10 mouse cellular contexts compared by ENCODE assay signal in genomic region chr11:116644225-116645112, GRCm38 (mm10). TPM values are rescaled to one million over a fixed set of nuclear protein-coding genes. Genes with fewer than 3 reads are reported as not detected.
DNase-seq lines count a peak whose midpoint lies in the region; ATAC-seq and TF ChIP-seq lines count a peak whose summit lies in the region.
"Had no signal": no experiment of that assay in that cellular context is flagged by ENCODE, and none has a peak within 500 bp of the region (broad histone marks: within the 10 kb centered on the region; RNA-seq: fewer than 3 reads in every experiment).

No protein-coding gene starts in this region.

- intact Hi-C loops in left cerebral cortex, postnatal 4 days (cut with DNase I) = no loop called here

- no peak for DNase-seq in intestine, embryonic 14.5 days (ENCODE audit: low spot score)
- no peak for DNase-seq in frontal cortex, postnatal 36 days (ENCODE audit: low spot score in 2 of 2)
- no peak for DNase-seq in thymus, postnatal 36 days
- no peak for DNase-seq in left cerebral cortex, postnatal 4 days
- DNase-seq: retina, postnatal 1 day had no signal

- no peaks in the 10 kb centered on the region for H3K9me3 ChIP-seq in intestine, embryonic 14.5 days (ENCODE audit: control insufficient read depth, low read length)
- H3K9me3 ChIP-seq in intestine, postnatal 0 days (ENCODE audit: control insufficient read depth) = no peaks in the 10 kb centered on the region
- H3K9me3 ChIP-seq in embryonic facial prominence, embryonic 12.5 days = no peaks in the 10 kb centered on the region
- no peaks in the 10 kb centered on the region; the same call in 1 of the 2 replicates for H3K9me3 ChIP-seq in heart, embryonic 16.5 days (replicated peaks; ENCODE audit: control insufficient read depth, low read length)
- H3K9me3 ChIP-seq in midbrain, embryonic 12.5 days = no peaks in the 10 kb centered on the region

- H3K9ac ChIP-seq in intestine, embryonic 14.5 days (ENCODE audit: low read length) = no peak overlapping the region
- no peak overlapping the region for H3K9ac ChIP-seq in intestine, postnatal 0 days (ENCODE audit: low read depth, low read length)
- no peak overlapping the region for H3K9ac ChIP-seq in embryonic facial prominence, embryonic 12.5 days
- no peak overlapping the region for H3K9ac ChIP-seq in heart, embryonic 16.5 days (ENCODE audit: low read length)
- peak overlapping the region; percentile 35; the same call in 1 of the 2 replicates for H3K9ac ChIP-seq in midbrain, embryonic 12.5 days (replicated peaks)

- 46% methylated on average over 21 of the region's 21 CpGs for WGBS in intestine, embryonic 14.5 days
- WGBS in intestine, postnatal 0 days = 60% methylated on average over 21 of the region's 21 CpGs
- 37% methylated on average over 21 of the region's 21 CpGs for WGBS in embryonic facial prominence, embryonic 12.5 days
- WGBS in heart, embryonic 16.5 days = 54% methylated on average over 21 of the region's 21 CpGs
- 44% methylated on average over 21 of the region's 21 CpGs for WGBS in midbrain, embryonic 12.5 days

- no peaks in the 10 kb centered on the region for H3K27me3 ChIP-seq in intestine, embryonic 14.5 days (replicated peaks; ENCODE audit: control insufficient read depth, insufficient read depth, low read length)
- H3K27me3 ChIP-seq in intestine, postnatal 0 days (replicated peaks; ENCODE audit: control insufficient read depth, insufficient read depth, low read length) = peaks cover 3% of the 10 kb centered on the region; the same call in 1 of the 2 replicates
- 0 out of 2 replicates have a peak, but pooled peaks cover 4% of the 10 kb centered on the region for H3K27me3 ChIP-seq in embryonic facial prominence, embryonic 12.5 days
- H3K27me3 ChIP-seq in heart, embryonic 16.5 days (ENCODE audit: control insufficient read depth, insufficient read depth, low read length) = peaks cover 3% of the 10 kb centered on the region; the same call in 1 of the 2 replicates
- H3K27me3 ChIP-seq in midbrain, embryonic 12.5 days = peaks cover 29% of the 10 kb centered on the region

- no peaks in the 10 kb centered on the region for H3K36me3 ChIP-seq in intestine, embryonic 14.5 days (ENCODE audit: control insufficient read depth, insufficient read depth, low read length)
- no peaks in the 10 kb centered on the region for H3K36me3 ChIP-seq in intestine, postnatal 0 days (ENCODE audit: control insufficient read depth, insufficient read depth)
- no peaks in the 10 kb centered on the region for H3K36me3 ChIP-seq in embryonic facial prominence, embryonic 12.5 days
- no peaks in the 10 kb centered on the region for H3K36me3 ChIP-seq in heart, embryonic 16.5 days (ENCODE audit: control insufficient read depth, insufficient read depth)
- H3K36me3 ChIP-seq in midbrain, embryonic 12.5 days = no peaks in the 10 kb centered on the region

- no peak overlapping the region for H3K4me3 ChIP-seq in intestine, embryonic 14.5 days (ENCODE audit: low read depth, low read length)
- no peak overlapping the region for H3K4me3 ChIP-seq in intestine, postnatal 0 days (ENCODE audit: low read depth, low read length)
- no peak overlapping the region for H3K4me3 ChIP-seq in embryonic facial prominence, embryonic 12.5 days
- H3K4me3 ChIP-seq in heart, embryonic 16.5 days (ENCODE audit: low read length) = no peak overlapping the region
- H3K4me3 ChIP-seq in midbrain, embryonic 12.5 days = no peak overlapping the region

- peaks cover 35% of the 10 kb centered on the region for H3K4me1 ChIP-seq in intestine, embryonic 14.5 days (replicated peaks; ENCODE audit: control insufficient read depth, insufficient read depth, low read length)
- 0 out of 2 replicates have a peak, but pooled peaks cover 2% of the 10 kb centered on the region for H3K4me1 ChIP-seq in intestine, postnatal 0 days (replicated peaks; ENCODE audit: control insufficient read depth, insufficient read depth, low read length)
- H3K4me1 ChIP-seq in embryonic facial prominence, embryonic 12.5 days = peaks cover 55% of the 10 kb centered on the region
- H3K4me1 ChIP-seq in heart, embryonic 16.5 days (ENCODE audit: control insufficient read depth, insufficient read depth, low read length) = peaks cover 6% of the 10 kb centered on the region
- H3K4me1 ChIP-seq in midbrain, embryonic 12.5 days = peaks cover 14% of the 10 kb centered on the region

- H3K4me2 ChIP-seq in intestine, embryonic 14.5 days (ENCODE audit: low read length) = peak overlapping the region; percentile 39; the same call in 1 of the 2 replicates
- no peak overlapping the region for H3K4me2 ChIP-seq in intestine, postnatal 0 days (replicated peaks; ENCODE audit: low read depth)
- H3K4me2 ChIP-seq in embryonic facial prominence, embryonic 12.5 days (replicated peaks) = peak overlapping the region; percentile 51; the same call in 1 of the 2 replicates
- H3K4me2 ChIP-seq in heart, embryonic 16.5 days (ENCODE audit: low read depth, low read length) = no peak overlapping the region
- H3K4me2 ChIP-seq in midbrain, embryonic 12.5 days (replicated peaks) = peak overlapping the region; percentile 54

- TF ChIP-seq CTCF in intestine, postnatal 0 days (IDR thresholded peaks at IDR 0.05; ENCODE audit: low read depth) = no peak

- no peak for ATAC-seq in intestine, embryonic 14.5 days (replicated peaks; ENCODE audit: low FRiP score, low TSS enrichment, low read depth)
- ATAC-seq in intestine, postnatal 0 days = no peak
- ATAC-seq in embryonic facial prominence, embryonic 12.5 days (ENCODE audit: insufficient number of reproducible peaks, insufficient read depth, low FRiP score, low TSS enrichment) = no peak
- no peak for ATAC-seq in heart, embryonic 16.5 days (replicated peaks; ENCODE audit: extremely low read depth, insufficient read depth, low FRiP score)
- no peak for ATAC-seq in midbrain, embryonic 12.5 days (ENCODE audit: low FRiP score, low read depth)

- H3K27ac ChIP-seq in intestine, embryonic 14.5 days (ENCODE audit: low read depth) = no peak overlapping the region
- H3K27ac ChIP-seq in intestine, postnatal 0 days (ENCODE audit: low read depth, low read length) = no peak overlapping the region
- peak overlapping the region; percentile 48; the same call in 1 of the 2 replicates for H3K27ac ChIP-seq in embryonic facial prominence, embryonic 12.5 days
- 0 out of 2 replicates have a peak overlapping the region, but pooled peaks have one; percentile 2 for H3K27ac ChIP-seq in heart, embryonic 16.5 days (ENCODE audit: low read length)
- H3K27ac ChIP-seq in midbrain, embryonic 12.5 days (replicated peaks) = 0 out of 2 replicates have a peak overlapping the region, but pooled peaks have one; percentile 22

RNA-seq across cellular contexts. Expression of gene Prcd, which starts 8.9 kb away (rescaled TPM):
- polyA plus RNA-seq in intestine, embryonic 14.5 days (2014; fragmentation: Nextera tagmentation; extraction: Ambion mirVana) = 0.75 and 1.8 TPM in 2 replicates
- polyA plus RNA-seq in intestine, postnatal 0 days (2015; fragmentation: Nextera tagmentation; extraction: Ambion mirVana) = 0.84 and 1.1 TPM in 2 replicates
- 0.59 and 0.86 TPM in 2 replicates for polyA plus RNA-seq in embryonic facial prominence, embryonic 12.5 days (2016; fragmentation: Nextera tagmentation; extraction: Ambion mirVana)
- 1.7 and 2.5 TPM in 2 replicates for polyA plus RNA-seq in heart, embryonic 16.5 days (2015; fragmentation: Nextera tagmentation; extraction: Ambion mirVana)
- polyA plus RNA-seq in midbrain, embryonic 12.5 days (2016; fragmentation: Nextera tagmentation; extraction: Ambion mirVana) = 0.37 and 0.63 TPM in 2 replicates
- total RNA-seq in left cerebral cortex, postnatal 4 days (2021) = 1 to 10 TPM in 1 of 2 experiments, under 1 TPM in 1; 0.98 to 2.2 TPM

RNA-seq across cellular contexts. Expression of gene Cygb, which starts 9.6 kb away (rescaled TPM):
- 14.5 and 16.4 TPM in 2 replicates for polyA plus RNA-seq in intestine, embryonic 14.5 days (2014; fragmentation: Nextera tagmentation; extraction: Ambion mirVana)
- 17.5 and 20.2 TPM in 2 replicates for polyA plus RNA-seq in intestine, postnatal 0 days (2015; fragmentation: Nextera tagmentation; extraction: Ambion mirVana)
- 6.4 and 7.1 TPM in 2 replicates for polyA plus RNA-seq in embryonic facial prominence, embryonic 12.5 days (2016; fragmentation: Nextera tagmentation; extraction: Ambion mirVana)
- polyA plus RNA-seq in heart, embryonic 16.5 days (2015; fragmentation: Nextera tagmentation; extraction: Ambion mirVana) = 11.6 and 12.3 TPM in 2 replicates
- 2.8 and 3.5 TPM in 2 replicates for polyA plus RNA-seq in midbrain, embryonic 12.5 days (2016; fragmentation: Nextera tagmentation; extraction: Ambion mirVana)
- total RNA-seq in left cerebral cortex, postnatal 4 days (2021) = 10 to 100 TPM; 17.1 to 20.6 TPM

RNA-seq across cellular contexts. Expression of gene Rhbdf2, which starts 17.6 kb away (rescaled TPM):
- 5.7 and 5.9 TPM in 2 replicates for polyA plus RNA-seq in intestine, embryonic 14.5 days (2014; fragmentation: Nextera tagmentation; extraction: Ambion mirVana)
- 7.6 and 8.4 TPM in 2 replicates for polyA plus RNA-seq in intestine, postnatal 0 days (2015; fragmentation: Nextera tagmentation; extraction: Ambion mirVana)
- polyA plus RNA-seq in embryonic facial prominence, embryonic 12.5 days (2016; fragmentation: Nextera tagmentation; extraction: Ambion mirVana) = 4.5 and 4.7 TPM in 2 replicates
- 9.9 and 10.3 TPM in 2 replicates for polyA plus RNA-seq in heart, embryonic 16.5 days (2015; fragmentation: Nextera tagmentation; extraction: Ambion mirVana)
- polyA plus RNA-seq in midbrain, embryonic 12.5 days (2016; fragmentation: Nextera tagmentation; extraction: Ambion mirVana) = 1.1 and 1.8 TPM in 2 replicates
- total RNA-seq in left cerebral cortex, postnatal 4 days (2021) = 1 to 10 TPM in 1 of 2 experiments, under 1 TPM in 1; 0.90 to 1.5 TPM

RNA-seq across cellular contexts. Expression of gene Aanat, which starts 58.2 kb away (rescaled TPM):
- not detected in 2 replicates for polyA plus RNA-seq in intestine, embryonic 14.5 days (2014; fragmentation: Nextera tagmentation; extraction: Ambion mirVana)
- polyA plus RNA-seq in intestine, postnatal 0 days (2015; fragmentation: Nextera tagmentation; extraction: Ambion mirVana) = not detected in 2 replicates
- not detected in 2 replicates for polyA plus RNA-seq in embryonic facial prominence, embryonic 12.5 days (2016; fragmentation: Nextera tagmentation; extraction: Ambion mirVana)
- not detected in 2 replicates for polyA plus RNA-seq in heart, embryonic 16.5 days (2015; fragmentation: Nextera tagmentation; extraction: Ambion mirVana)
- 0.18 and 0.41 TPM in 2 replicates for polyA plus RNA-seq in midbrain, embryonic 12.5 days (2016; fragmentation: Nextera tagmentation; extraction: Ambion mirVana)
- total RNA-seq in left cerebral cortex, postnatal 4 days (2021) = under 1 TPM; 0.52 to 0.96 TPM
- total RNA-seq: MEL had no signal

Comparison
In these comparisons a context has a peak if more than half of its experiments do, and no peak if none do; other contexts are left out.
1. H3K4me2 ChIP-seq: peak in intestine, embryonic 14.5 days (single experiment), embryonic facial prominence, embryonic 12.5 days (single experiment) and midbrain, embryonic 12.5 days (single experiment); none in intestine, postnatal 0 days (single experiment) and heart, embryonic 16.5 days (single experiment).
2. H3K27ac ChIP-seq: peak in embryonic facial prominence, embryonic 12.5 days (single experiment), heart, embryonic 16.5 days (single experiment) and midbrain, embryonic 12.5 days (single experiment); none in intestine, embryonic 14.5 days (single experiment) and intestine, postnatal 0 days (single experiment).